Mouse (Mus musculus): ENCODE results near the gene Krtap4-6. TPM values are rescaled to one million over a fixed set of nuclear protein-coding genes. Genes with fewer than 3 reads are reported as not detected.

Gene Krtap4-6
- total and polyA plus RNA-seq, 3 experiments = not detected

DNA sequence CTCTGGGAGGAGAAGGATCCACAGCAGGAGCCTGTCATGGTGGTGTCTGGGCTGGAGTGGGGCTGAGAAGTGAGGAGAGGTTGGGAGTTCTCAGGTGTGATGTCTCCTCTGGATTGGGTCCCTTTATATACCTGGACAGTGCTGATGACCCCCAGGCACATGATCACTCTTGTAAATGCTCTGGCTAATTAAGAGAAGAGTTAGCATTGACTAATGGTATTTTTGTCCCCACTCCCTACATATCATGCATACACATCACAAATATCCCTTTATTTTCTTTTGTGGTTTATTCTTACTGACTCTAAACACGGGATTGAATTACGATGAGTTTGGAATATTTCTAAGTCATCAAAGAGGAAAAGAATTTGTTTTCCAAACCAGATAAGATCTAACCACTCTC lies 45.4 kb downstream of the Krtap4-6 start, which contains the start of gene Gm11562:
Gm11562 (minus strand) TSS at position 101 of the 400 bp plus-strand sequence.
- no peak within 1 kb of the TSS for H3K4me2 ChIP-seq (ENCODE audit: insufficient read depth, low read depth, poor library complexity, severe bottlenecking)
- H3K79me2 ChIP-seq (replicated peaks; ENCODE audit: control insufficient read depth, extremely low read depth, insufficient read depth, poor library complexity, severe bottlenecking) = no peaks in the 10 kb centered on the region
- no peak within 1 kb of the TSS for H3K27ac ChIP-seq (ENCODE audit: insufficient read depth, low read depth)
- H3K9me3 ChIP-seq (replicated peaks; ENCODE audit: low read length) = peaks cover 4% of the 10 kb centered on the region
- no peaks in the 10 kb centered on the region for H3K4me1 ChIP-seq (ENCODE audit: control insufficient read depth in 1 of 2, insufficient read depth in 2 of 2)
- DNase-seq (ENCODE audit: extremely low read depth) = no peak
- TF ChIP-seq MXI1 (IDR thresholded peaks at IDR 0.05; ENCODE audit: low read depth, low read length) (no peak), E2F4 (IDR thresholded peaks at IDR 0.05; ENCODE audit: insufficient replicate concordance, low read depth, low read length) (no peak), UBTF (IDR thresholded peaks at IDR 0.05; ENCODE audit: low read depth, low read length) (no peak), ZMIZ1 (IDR thresholded peaks at IDR 0.05; ENCODE audit: low read depth, low read length) (no peak), ELF1 (IDR thresholded peaks at IDR 0.05; ENCODE audit: low read depth, low read length) (no peak), CHD1 (IDR thresholded peaks at IDR 0.05; ENCODE audit: low read depth, low read length) (no peak), BHLHE40 (IDR thresholded peaks at IDR 0.05; ENCODE audit: low read depth, low read length) (no peak)
- no peak within 1 kb of the TSS for H3K4me3 ChIP-seq (replicated peaks in 1 of 3; ENCODE audit: low read depth in 2 of 3, low read length in 2 of 3, poor library complexity in 1 of 3)
- in situ Hi-C loops (cut with MboI; ENCODE audit: low pct_ligation_motif_present, low pct_unique_long_range_greater_than_20kb, low sequenced_read_pairs) (no loop called here), dilution Hi-C loops (cut with MboI; ENCODE audit: extremely low pct_ligation_motif_present, extremely low pct_unique_long_range_greater_than_20kb, low sequenced_read_pairs) (no loop called here)
- H3K9ac ChIP-seq (ENCODE audit: insufficient read depth, low read depth) = no peak within 1 kb of the TSS
- H3K27me3 ChIP-seq (replicated peaks) = peaks cover 85% of the 10 kb centered on the region
- no peaks in the 10 kb centered on the region for H3K36me3 ChIP-seq (replicated peaks in 1 of 2; ENCODE audit: control insufficient read depth in 1 of 2, insufficient read depth in 1 of 2, low read length in 1 of 2)

Other genes starting within 250 kb of the Krtap4-6 start
Only the 20 nearest of the 40 such genes appear.
- gene Krtap3-2, start 109.1 kb downstream of the Krtap4-6 start, total RNA-seq (2012; rRNA removed) = not detected in 2 replicates
- not detected in 2 replicates for gene Krtap3-2, start 109.1 kb downstream of the Krtap4-6 start, total RNA-seq (2014; rRNA removed)
- not detected in 2 replicates for gene Krtap3-2, start 109.1 kb downstream of the Krtap4-6 start, polyA plus RNA-seq (2012; ENCODE audit: insufficient read length, low read depth)
- gene Gm11939, start 106.5 kb downstream of the Krtap4-6 start, total RNA-seq (2012; rRNA removed) = not detected in 2 replicates
- gene Gm11939, start 106.5 kb downstream of the Krtap4-6 start, total RNA-seq (2014; rRNA removed) = not detected in 2 replicates
- not detected in 2 replicates for gene Gm11939, start 106.5 kb downstream of the Krtap4-6 start, polyA plus RNA-seq (2012; ENCODE audit: insufficient read length, low read depth)
- not detected in 2 replicates for gene Krtap3-1, start 99.3 kb downstream of the Krtap4-6 start, total RNA-seq (2012; rRNA removed)
- gene Krtap3-1, start 99.3 kb downstream of the Krtap4-6 start, total RNA-seq (2014; rRNA removed) = not detected in 2 replicates
- not detected in 2 replicates for gene Krtap3-1, start 99.3 kb downstream of the Krtap4-6 start, polyA plus RNA-seq (2012; ENCODE audit: insufficient read length, low read depth)
- not detected in 2 replicates for gene Krtap1-5, start 84.9 kb downstream of the Krtap4-6 start, total RNA-seq (2012; rRNA removed)
- not detected in 2 replicates for gene Krtap1-5, start 84.9 kb downstream of the Krtap4-6 start, total RNA-seq (2014; rRNA removed)
- gene Krtap1-5, start 84.9 kb downstream of the Krtap4-6 start, polyA plus RNA-seq (2012; ENCODE audit: insufficient read length, low read depth) = not detected in 2 replicates
- not detected in 2 replicates for gene Krtap1-4, start 82.3 kb downstream of the Krtap4-6 start, total RNA-seq (2012; rRNA removed)
- not detected in 2 replicates for gene Krtap1-4, start 82.3 kb downstream of the Krtap4-6 start, total RNA-seq (2014; rRNA removed)
- not detected in 2 replicates for gene Krtap1-4, start 82.3 kb downstream of the Krtap4-6 start, polyA plus RNA-seq (2012; ENCODE audit: insufficient read length, low read depth)
- gene Krtap1-3, start 74.6 kb downstream of the Krtap4-6 start, total RNA-seq (2012; rRNA removed) = not detected in 2 replicates
- gene Krtap1-3, start 74.6 kb downstream of the Krtap4-6 start, total RNA-seq (2014; rRNA removed) = not detected in 2 replicates
- not detected in 2 replicates for gene Krtap1-3, start 74.6 kb downstream of the Krtap4-6 start, polyA plus RNA-seq (2012; ENCODE audit: insufficient read length, low read depth)
- gene Krtap9-3, start 67.9 kb downstream of the Krtap4-6 start, total RNA-seq (2012; rRNA removed) = not detected in 2 replicates
- not detected in 2 replicates for gene Krtap9-3, start 67.9 kb downstream of the Krtap4-6 start, total RNA-seq (2014; rRNA removed)
- not detected in 2 replicates for gene Krtap9-3, start 67.9 kb downstream of the Krtap4-6 start, polyA plus RNA-seq (2012; ENCODE audit: insufficient read length, low read depth)
- gene Gm11938, start 62.7 kb downstream of the Krtap4-6 start, total RNA-seq (2012; rRNA removed) = not detected in 2 replicates
- not detected in 2 replicates for gene Gm11938, start 62.7 kb downstream of the Krtap4-6 start, total RNA-seq (2014; rRNA removed)
- not detected in 2 replicates for gene Gm11938, start 62.7 kb downstream of the Krtap4-6 start, polyA plus RNA-seq (2012; ENCODE audit: insufficient read length, low read depth)
- gene Gm11937, start 55.8 kb downstream of the Krtap4-6 start, total RNA-seq (2012; rRNA removed) = not detected in 2 replicates
- gene Gm11937, start 55.8 kb downstream of the Krtap4-6 start, total RNA-seq (2014; rRNA removed) = not detected in 2 replicates
- not detected in 2 replicates for gene Gm11937, start 55.8 kb downstream of the Krtap4-6 start, polyA plus RNA-seq (2012; ENCODE audit: insufficient read length, low read depth)
- gene Krtap2-4, start 51.1 kb downstream of the Krtap4-6 start, total RNA-seq (2012; rRNA removed) = not detected in 2 replicates
- not detected in 2 replicates for gene Krtap2-4, start 51.1 kb downstream of the Krtap4-6 start, total RNA-seq (2014; rRNA removed)
- gene Krtap2-4, start 51.1 kb downstream of the Krtap4-6 start, polyA plus RNA-seq (2012; ENCODE audit: insufficient read length, low read depth) = not detected in 2 replicates
- not detected in 2 replicates for gene Gm11562, start 45.5 kb downstream of the Krtap4-6 start, total RNA-seq (2012; rRNA removed)
- gene Gm11562, start 45.5 kb downstream of the Krtap4-6 start, total RNA-seq (2014; rRNA removed) = not detected in 2 replicates
- gene Gm11562, start 45.5 kb downstream of the Krtap4-6 start, polyA plus RNA-seq (2012; ENCODE audit: insufficient read length, low read depth) = not detected in 2 replicates
- gene Krtap4-1, start 37.7 kb downstream of the Krtap4-6 start, total RNA-seq (2012; rRNA removed) = not detected in 2 replicates
- not detected in 2 replicates for gene Krtap4-1, start 37.7 kb downstream of the Krtap4-6 start, total RNA-seq (2014; rRNA removed)
- not detected in 2 replicates for gene Krtap4-1, start 37.7 kb downstream of the Krtap4-6 start, polyA plus RNA-seq (2012; ENCODE audit: insufficient read length, low read depth)
- not detected in 2 replicates for gene Krtap4-2, start 30.9 kb downstream of the Krtap4-6 start, total RNA-seq (2012; rRNA removed)
- not detected in 2 replicates for gene Krtap4-2, start 30.9 kb downstream of the Krtap4-6 start, total RNA-seq (2014; rRNA removed)
- not detected in 2 replicates for gene Krtap4-2, start 30.9 kb downstream of the Krtap4-6 start, polyA plus RNA-seq (2012; ENCODE audit: insufficient read length, low read depth)
- not detected in 2 replicates for gene Krtap4-7, start 21.9 kb downstream of the Krtap4-6 start, total RNA-seq (2012; rRNA removed)
- gene Krtap4-7, start 21.9 kb downstream of the Krtap4-6 start, total RNA-seq (2014; rRNA removed) = not detected in 2 replicates
- not detected in 2 replicates for gene Krtap4-7, start 21.9 kb downstream of the Krtap4-6 start, polyA plus RNA-seq (2012; ENCODE audit: insufficient read length, low read depth)
- not detected in 2 replicates for gene Gm11555, start 15.7 kb downstream of the Krtap4-6 start, total RNA-seq (2012; rRNA removed)
- gene Gm11555, start 15.7 kb downstream of the Krtap4-6 start, total RNA-seq (2014; rRNA removed) = not detected in 2 replicates
- gene Gm11555, start 15.7 kb downstream of the Krtap4-6 start, polyA plus RNA-seq (2012; ENCODE audit: insufficient read length, low read depth) = not detected in 2 replicates
- not detected in 2 replicates for gene Gm11563, start 7.0 kb downstream of the Krtap4-6 start, total RNA-seq (2012; rRNA removed)
- not detected in 2 replicates for gene Gm11563, start 7.0 kb downstream of the Krtap4-6 start, total RNA-seq (2014; rRNA removed)
- not detected in 2 replicates for gene Gm11563, start 7.0 kb downstream of the Krtap4-6 start, polyA plus RNA-seq (2012; ENCODE audit: insufficient read length, low read depth)
- not detected in 2 replicates for gene Gm14190, start 24.8 kb upstream of the Krtap4-6 start, total RNA-seq (2012; rRNA removed)
- gene Gm14190, start 24.8 kb upstream of the Krtap4-6 start, total RNA-seq (2014; rRNA removed) = not detected in 2 replicates
- gene Gm14190, start 24.8 kb upstream of the Krtap4-6 start, polyA plus RNA-seq (2012; ENCODE audit: insufficient read length, low read depth) = not detected in 2 replicates
- gene Gm14180, start 68.3 kb upstream of the Krtap4-6 start, total RNA-seq (2012; rRNA removed) = not detected in 2 replicates
- gene Gm14180, start 68.3 kb upstream of the Krtap4-6 start, total RNA-seq (2014; rRNA removed) = not detected in 2 replicates
- gene Gm14180, start 68.3 kb upstream of the Krtap4-6 start, polyA plus RNA-seq (2012; ENCODE audit: insufficient read length, low read depth) = not detected in 2 replicates
- not detected in 2 replicates for gene Gm11595, start 107.0 kb upstream of the Krtap4-6 start, total RNA-seq (2012; rRNA removed)
- not detected in 2 replicates for gene Gm11595, start 107.0 kb upstream of the Krtap4-6 start, total RNA-seq (2014; rRNA removed)
- not detected in 2 replicates for gene Gm11595, start 107.0 kb upstream of the Krtap4-6 start, polyA plus RNA-seq (2012; ENCODE audit: insufficient read length, low read depth)
- not detected in 2 replicates for gene Krtap4-8, start 114.7 kb upstream of the Krtap4-6 start, total RNA-seq (2012; rRNA removed)
- gene Krtap4-8, start 114.7 kb upstream of the Krtap4-6 start, total RNA-seq (2014; rRNA removed) = not detected in 2 replicates
- gene Krtap4-8, start 114.7 kb upstream of the Krtap4-6 start, polyA plus RNA-seq (2012; ENCODE audit: insufficient read length, low read depth) = not detected in 2 replicates

Measured in CH12.LX (cell line).